Mouse (Mus musculus): ENCODE results near the gene Ssr2.

DNA sequence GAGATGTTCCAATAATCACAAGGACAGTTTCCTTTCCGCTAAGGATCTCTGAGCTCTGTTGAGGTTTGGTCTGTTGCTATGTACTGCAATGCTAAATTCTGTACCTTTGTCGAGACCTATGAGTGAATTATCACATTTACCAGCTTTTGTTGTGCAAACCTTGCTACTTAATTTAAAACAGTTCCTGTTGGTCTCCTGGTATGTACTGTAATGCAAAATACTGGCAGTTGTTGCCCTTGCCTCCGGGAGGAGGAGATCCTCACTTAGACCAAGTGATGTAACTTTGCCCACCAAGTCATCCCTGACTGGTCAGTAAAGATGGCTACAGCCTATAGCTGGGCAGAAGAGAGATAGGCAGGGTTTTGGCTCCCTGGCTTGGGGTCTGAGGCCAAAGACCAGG, at the start of gene Ssr2:
- TF ChIP-seq MAX (IDR thresholded peaks at IDR 0.05): no peak
- TF ChIP-seq CTCF (IDR thresholded peaks at IDR 0.05; ENCODE audit: control insufficient read depth, insufficient read depth, insufficient read length): no peak
- no peak for TF ChIP-seq MYOD1 (IDR thresholded peaks at IDR 0.05; ENCODE audit: control insufficient read depth, insufficient read length, low read depth)
- TF ChIP-seq USF1 (IDR thresholded peaks at IDR 0.05; ENCODE audit: low read depth): no peak
- TF ChIP-seq FOSL1 (IDR thresholded peaks at IDR 0.05; ENCODE audit: insufficient read depth, low read length, poor library complexity, severe bottlenecking): no peak
